Comparison of ENCODE assay signal across 8 mouse cellular contexts in the genomic region with DNA sequence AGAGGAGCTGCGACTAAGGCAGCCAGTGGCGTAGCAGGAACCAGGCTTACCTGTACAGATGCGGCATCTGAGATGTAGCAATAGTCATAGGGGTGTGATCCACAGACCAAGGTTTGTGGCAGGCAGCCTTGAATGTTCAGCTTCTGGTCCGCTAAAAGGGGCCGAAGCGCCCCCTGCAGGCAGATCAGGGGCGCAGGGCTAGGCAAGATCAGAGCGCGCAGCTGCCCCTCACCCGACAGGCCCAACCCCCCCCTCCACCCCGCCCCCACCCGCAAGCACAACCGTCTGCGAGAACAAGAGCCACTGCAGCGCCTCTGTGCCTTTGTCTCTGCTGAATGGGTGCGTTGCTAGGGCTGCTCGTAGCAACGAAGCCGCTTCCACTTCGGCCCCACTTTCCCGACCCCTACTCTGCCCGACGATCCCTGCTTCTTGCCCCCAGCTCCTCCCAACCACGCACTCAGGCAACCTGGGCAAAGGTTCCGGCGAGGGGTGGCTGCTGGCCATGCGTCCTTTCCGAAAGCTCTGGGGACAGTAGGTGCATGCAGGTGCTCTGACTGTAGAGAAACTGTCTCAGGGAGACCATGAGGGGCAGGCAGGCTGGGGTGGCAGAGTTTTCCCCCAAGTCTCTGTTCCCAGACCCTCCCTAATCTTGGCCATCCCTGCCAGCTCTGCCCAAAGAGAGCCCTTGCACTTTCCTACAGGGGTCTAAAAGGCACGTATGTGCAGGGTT. TPM values are rescaled to one million over a fixed set of nuclear protein-coding genes. Genes with fewer than 3 reads are reported as not detected.
A peak's percentile ranks its signal among the peaks of the same experiment; 100 is the strongest.
DNase-seq lines count a peak whose midpoint lies in the region; ATAC-seq lines count a peak whose summit lies in the region.

No protein-coding gene starts in this region.

- H3K4me3 ChIP-seq in midbrain, embryonic 14.5 days (replicated peaks; ENCODE audit: low read depth, low read length): peak overlapping the region; percentile 31

- peak overlapping the region; percentile 60 for H3K4me2 ChIP-seq in midbrain, embryonic 14.5 days (ENCODE audit: low read length)

- WGBS in midbrain, embryonic 14.5 days: 4% methylated on average over 28 of the region's 29 CpGs

- H3K9me3 ChIP-seq in midbrain, embryonic 14.5 days (ENCODE audit: control insufficient read depth, low read length): no peaks in the 10 kb centered on the region

- H3K27me3 ChIP-seq in midbrain, embryonic 14.5 days (ENCODE audit: control insufficient read depth, insufficient read depth, low read length): peaks cover 9% of the 10 kb centered on the region; the same call in 1 of the 2 replicates

- no peaks in the 10 kb centered on the region for H3K36me3 ChIP-seq in midbrain, embryonic 14.5 days (ENCODE audit: control insufficient read depth, insufficient read depth, low read length)

- DNase-seq in urinary bladder, postnatal 25 days (ENCODE audit: low spot score): peak; percentile 12
- DNase-seq in urinary bladder, adult 18-20 months (ENCODE audit: low spot score in 2 of 2): no peak
- DNase-seq in heart, postnatal 10 days: peak; percentile 22 to 31
- DNase-seq in left cerebral cortex, postnatal 14 days (ENCODE audit: low spot score in 2 of 2): peak; percentile 54 to 70
- DNase-seq in midbrain, embryonic 14.5 days: peak; percentile 88
- peak; percentile 57 for DNase-seq in testis, postnatal 14 days (ENCODE audit: low spot score)
- DNase-seq in gastrocnemius, postnatal 14 days: no peak

- intact Hi-C loops in heart, postnatal 10 days (cut with DNase I): no loop called here
- intact Hi-C loops in left cerebral cortex, postnatal 14 days (cut with DNase I): no loop called here
- intact Hi-C loops in gastrocnemius, postnatal 14 days (cut with DNase I; ENCODE audit: low total_unique reads): no loop called here

- peaks cover 13% of the 10 kb centered on the region for H3K4me1 ChIP-seq in midbrain, embryonic 14.5 days (ENCODE audit: control insufficient read depth, insufficient read depth, low read length)

- peak overlapping the region; percentile 50 for H3K9ac ChIP-seq in midbrain, embryonic 14.5 days (replicated peaks; ENCODE audit: low read length)

- H3K27ac ChIP-seq in midbrain, embryonic 14.5 days (replicated peaks; ENCODE audit: low read depth, low read length): peak overlapping the region; percentile 56

- peak; percentile 45; the same call in 1 of the 2 replicates for ATAC-seq in common myeloid progenitor, adult 5-6 weeks (replicated peaks; ENCODE audit: low read depth, poor library complexity, severe bottlenecking)
- peak; percentile 86 for ATAC-seq in midbrain, embryonic 14.5 days (ENCODE audit: low FRiP score, low TSS enrichment)

RNA-seq across cellular contexts. Expression of gene Nr5a1, which starts 25.4 kb away (rescaled TPM):
- not detected in 2 replicates for total RNA-seq in common myeloid progenitor, adult 5-6 weeks (2017)
- total RNA-seq in heart, postnatal 10 days (2021): under 1 TPM; 0.12 to 0.15 TPM
- not detected for total RNA-seq in left cerebral cortex, postnatal 14 days (2021)
- polyA plus RNA-seq in midbrain, embryonic 14.5 days (2014; fragmentation: Nextera tagmentation; extraction: Ambion mirVana): 0.07 TPM in 1 of 2 replicates, not detected in the other
- not detected for total RNA-seq in gastrocnemius, postnatal 14 days (2021)

RNA-seq across cellular contexts. Expression of gene Psmb7, which starts 45.1 kb away (rescaled TPM):
- 199 and 247 TPM in 2 replicates for total RNA-seq in common myeloid progenitor, adult 5-6 weeks (2017)
- total RNA-seq in heart, postnatal 10 days (2021): 100 to 1,000 TPM; 253 to 257 TPM
- total RNA-seq in left cerebral cortex, postnatal 14 days (2021): 100 to 1,000 TPM; 229 to 236 TPM
- polyA plus RNA-seq in midbrain, embryonic 14.5 days (2014; fragmentation: Nextera tagmentation; extraction: Ambion mirVana): 282 and 322 TPM in 2 replicates
- 100 to 1,000 TPM; 280 to 288 TPM for total RNA-seq in gastrocnemius, postnatal 14 days (2021)

Comparison
In these comparisons a context has a peak if more than half of its experiments do, and no peak if none do; other contexts are left out.
1. DNase-seq: peak in urinary bladder, postnatal 25 days (single experiment), heart, postnatal 10 days (2 of 2), left cerebral cortex, postnatal 14 days (2 of 2), midbrain, embryonic 14.5 days (single experiment) and testis, postnatal 14 days (single experiment); none in urinary bladder, adult 18-20 months (0 of 2) and gastrocnemius, postnatal 14 days (single experiment).